Mouse (Mus musculus): ENCODE data around the gene Olfr69. TPM values are rescaled to one million over a fixed set of nuclear protein-coding genes. Genes with fewer than 3 reads are reported as not detected.
"Not testable (repeated sequence)": the region's sequence is repeated elsewhere in the genome, so short reads cannot be mapped to it uniquely, and the experiment has no call there.

The Olfr69 gene
- not detected in 2 replicates for polyA plus RNA-seq (2014; fragmentation: Nextera tagmentation; extraction: Ambion mirVana)

GRCm38 (mm10) chr7:103771494-103771893 is at the start of gene Olfr69:
Olfr69 (minus strand) TSS chr7:103771594.
- Histone ChIP-seq H3K9ac (replicated peaks; ENCODE audit: low read depth, low read length) (no peak within 1 kb of the TSS), H3K27ac (ENCODE audit: low read depth, low read length) (no peak within 1 kb of the TSS), H3K4me3 (ENCODE audit: low read depth, low read length) (no peak within 1 kb of the TSS), H3K9me3 (ENCODE audit: control insufficient read depth, low read length) (no peaks in the 10 kb centered on the region), H3K4me1 (ENCODE audit: control insufficient read depth, insufficient read depth, low read length) (no peaks in the 10 kb centered on the region), H3K36me3 (ENCODE audit: control insufficient read depth, insufficient read depth, low read length) (no peaks in the 10 kb centered on the region), H3K27me3 (ENCODE audit: control insufficient read depth, insufficient read depth, low read length) (no peaks in the 10 kb centered on the region), H3K4me2 (ENCODE audit: low read depth, low read length) (no peak within 1 kb of the TSS)
- 81% methylated on average over 2 of the region's 2 CpGs for WGBS
- ATAC-seq (ENCODE audit: low read depth), result no peak

- not testable (repeated sequence) for H3K9me3 ChIP-seq (ENCODE audit: control insufficient read depth, low read length); H3K27me3 ChIP-seq (ENCODE audit: control insufficient read depth, insufficient read depth, low read length); H3K9ac ChIP-seq (replicated peaks; ENCODE audit: low read depth, low read length); H3K36me3 ChIP-seq (ENCODE audit: control insufficient read depth, insufficient read depth, low read length); H3K27ac ChIP-seq (ENCODE audit: low read depth, low read length); H3K4me1 ChIP-seq (ENCODE audit: control insufficient read depth, insufficient read depth, low read length); ATAC-seq (ENCODE audit: low read depth); H3K4me2 ChIP-seq (ENCODE audit: low read depth, low read length); H3K4me3 ChIP-seq (ENCODE audit: low read depth, low read length)
- WGBS, result 92% methylated on average over 1 of the region's 2 CpGs
Observed at GRCm38 (mm10) chr7:103815085-103815484, 43.7 kb upstream of the Olfr69 start.

GRCm38 (mm10) chr7:103813766-103814165 is 42.4 kb upstream of the Olfr69 start, which contains the start of gene Hbb-bt:
Hbb-bt (minus strand) TSS chr7:103813996.
- no peak for ATAC-seq (ENCODE audit: low read depth)
- H3K27me3 ChIP-seq (ENCODE audit: control insufficient read depth, insufficient read depth, low read length), result no peaks in the 10 kb centered on the region
- WGBS, result 88% methylated on average over 3 of the region's 3 CpGs
- H3K4me3 ChIP-seq (ENCODE audit: low read depth, low read length), result no peak within 1 kb of the TSS
- H3K4me2 ChIP-seq (ENCODE audit: low read depth, low read length), result no peak within 1 kb of the TSS
- H3K27ac ChIP-seq (ENCODE audit: low read depth, low read length), result no peak within 1 kb of the TSS
- H3K4me1 ChIP-seq (ENCODE audit: control insufficient read depth, insufficient read depth, low read length), result no peaks in the 10 kb centered on the region
- no peaks in the 10 kb centered on the region for H3K36me3 ChIP-seq (ENCODE audit: control insufficient read depth, insufficient read depth, low read length)
- H3K9ac ChIP-seq (replicated peaks; ENCODE audit: low read depth, low read length), result no peak within 1 kb of the TSS
- no peaks in the 10 kb centered on the region for H3K9me3 ChIP-seq (ENCODE audit: control insufficient read depth, low read length)

GRCm38 (mm10) chr7:103813152-103813551 is 41.8 kb upstream of the Olfr69 start:
- not testable (repeated sequence) for H3K9ac ChIP-seq (replicated peaks; ENCODE audit: low read depth, low read length); H3K4me3 ChIP-seq (ENCODE audit: low read depth, low read length); ATAC-seq (ENCODE audit: low read depth); H3K4me2 ChIP-seq (ENCODE audit: low read depth, low read length); H3K27me3 ChIP-seq (ENCODE audit: control insufficient read depth, insufficient read depth, low read length); H3K9me3 ChIP-seq (ENCODE audit: control insufficient read depth, low read length); H3K27ac ChIP-seq (ENCODE audit: low read depth, low read length); H3K4me1 ChIP-seq (ENCODE audit: control insufficient read depth, insufficient read depth, low read length); H3K36me3 ChIP-seq (ENCODE audit: control insufficient read depth, insufficient read depth, low read length)
- no CpG with 5 or more reads among the region's 3 CpGs for WGBS

- no peaks in the 10 kb centered on the region for H3K9me3 ChIP-seq (ENCODE audit: control insufficient read depth, low read length)
- 68% methylated on average over 1 of the region's 1 CpGs for WGBS
- ATAC-seq (ENCODE audit: low read depth), result no peak
- no peaks in the 10 kb centered on the region for H3K4me1 ChIP-seq (ENCODE audit: control insufficient read depth, insufficient read depth, low read length)
- H3K27me3 ChIP-seq (ENCODE audit: control insufficient read depth, insufficient read depth, low read length), result no peaks in the 10 kb centered on the region
- no peaks in the 10 kb centered on the region for H3K36me3 ChIP-seq (ENCODE audit: control insufficient read depth, insufficient read depth, low read length)
- H3K4me2 ChIP-seq (ENCODE audit: low read depth, low read length), result no peak overlapping the region
- no peak overlapping the region for H3K4me3 ChIP-seq (ENCODE audit: low read depth, low read length)
- no peak overlapping the region for H3K9ac ChIP-seq (replicated peaks; ENCODE audit: low read depth, low read length)
- no peak overlapping the region for H3K27ac ChIP-seq (ENCODE audit: low read depth, low read length)
Observed at GRCm38 (mm10) chr7:103812174-103812573, 40.8 kb upstream of the Olfr69 start.

GRCm38 (mm10) chr7:103811223-103811845 is 39.9 kb upstream of the Olfr69 start:
- H3K4me3 ChIP-seq (ENCODE audit: low read depth, low read length), result no peak overlapping the region
- 100% methylated on average over 1 of the region's 1 CpGs for WGBS
- no peak for ATAC-seq (ENCODE audit: low read depth)

GRCm38 (mm10) chr7:103810746-103811145 is 39.4 kb upstream of the Olfr69 start:
- Histone ChIP-seq H3K4me2 (ENCODE audit: low read depth, low read length) (no peak overlapping the region), H3K36me3 (ENCODE audit: control insufficient read depth, insufficient read depth, low read length) (no peaks in the 10 kb centered on the region), H3K4me1 (ENCODE audit: control insufficient read depth, insufficient read depth, low read length) (no peaks in the 10 kb centered on the region), H3K27ac (ENCODE audit: low read depth, low read length) (no peak overlapping the region), H3K9me3 (ENCODE audit: control insufficient read depth, low read length) (no peaks in the 10 kb centered on the region), H3K4me3 (ENCODE audit: low read depth, low read length) (no peak overlapping the region), H3K27me3 (ENCODE audit: control insufficient read depth, insufficient read depth, low read length) (no peaks in the 10 kb centered on the region), H3K9ac (replicated peaks; ENCODE audit: low read depth, low read length) (no peak overlapping the region)
- ATAC-seq (ENCODE audit: low read depth), result no peak
- 80% methylated on average over 3 of the region's 3 CpGs for WGBS

More at GRCm38 (mm10) chr7:103811223-103811845, 39.9 kb upstream of the Olfr69 start:
- no peak overlapping the region for H3K27ac ChIP-seq (ENCODE audit: low read depth, low read length)
- H3K27me3 ChIP-seq (ENCODE audit: control insufficient read depth, insufficient read depth, low read length), result no peaks in the 10 kb centered on the region
- H3K9ac ChIP-seq (replicated peaks; ENCODE audit: low read depth, low read length), result no peak overlapping the region
- no peaks in the 10 kb centered on the region for H3K9me3 ChIP-seq (ENCODE audit: control insufficient read depth, low read length)
- H3K36me3 ChIP-seq (ENCODE audit: control insufficient read depth, insufficient read depth, low read length), result no peaks in the 10 kb centered on the region
- H3K4me1 ChIP-seq (ENCODE audit: control insufficient read depth, insufficient read depth, low read length), result no peaks in the 10 kb centered on the region
- no peak overlapping the region for H3K4me2 ChIP-seq (ENCODE audit: low read depth, low read length)

GRCm38 (mm10) chr7:103810296-103810695 is 38.9 kb upstream of the Olfr69 start:
- Histone ChIP-seq H3K36me3 (ENCODE audit: control insufficient read depth, insufficient read depth, low read length) (no peaks in the 10 kb centered on the region), H3K27me3 (ENCODE audit: control insufficient read depth, insufficient read depth, low read length) (no peaks in the 10 kb centered on the region), H3K9me3 (ENCODE audit: control insufficient read depth, low read length) (no peaks in the 10 kb centered on the region), H3K4me3 (ENCODE audit: low read depth, low read length) (no peak overlapping the region), H3K27ac (ENCODE audit: low read depth, low read length) (no peak overlapping the region), H3K4me1 (ENCODE audit: control insufficient read depth, insufficient read depth, low read length) (no peaks in the 10 kb centered on the region), H3K9ac (replicated peaks; ENCODE audit: low read depth, low read length) (no peak overlapping the region), H3K4me2 (ENCODE audit: low read depth, low read length) (no peak overlapping the region)
- WGBS, result 86% methylated on average over 1 of the region's 1 CpGs
- ATAC-seq (ENCODE audit: low read depth), result no peak

GRCm38 (mm10) chr7:103809801-103810155 is 38.4 kb upstream of the Olfr69 start:
- Histone ChIP-seq H3K4me3 (ENCODE audit: low read depth, low read length) (no peak overlapping the region), H3K27ac (ENCODE audit: low read depth, low read length) (no peak overlapping the region), H3K9me3 (ENCODE audit: control insufficient read depth, low read length) (no peaks in the 10 kb centered on the region), H3K4me1 (ENCODE audit: control insufficient read depth, insufficient read depth, low read length) (no peaks in the 10 kb centered on the region), H3K4me2 (ENCODE audit: low read depth, low read length) (no peak overlapping the region), H3K27me3 (ENCODE audit: control insufficient read depth, insufficient read depth, low read length) (no peaks in the 10 kb centered on the region), H3K36me3 (ENCODE audit: control insufficient read depth, insufficient read depth, low read length) (no peaks in the 10 kb centered on the region), H3K9ac (replicated peaks; ENCODE audit: low read depth, low read length) (no peak overlapping the region)
- WGBS, result 90% methylated on average over 1 of the region's 1 CpGs
- ATAC-seq (ENCODE audit: low read depth), result no peak

Measured in neural tube, embryonic 14.5 days (tissue).